Mouse (Mus musculus) intestine, embryonic 15.5 days (tissue): ENCODE results near the gene Gm5431. TPM values are rescaled to one million over a fixed set of nuclear protein-coding genes. Genes with fewer than 3 reads are reported as not detected.
"Not testable (repeated sequence)": the region's sequence is repeated elsewhere in the genome, so short reads cannot be mapped to it uniquely, and the experiment has no call there.

Source experiments
- ATAC-seq: fragments of 200-750 bp; cut with Nextera tagmentation; 2 replicates; pipeline ENCODE4 v1.8.0; 2017; ENCODE audit warnings: moderate TSS enrichment, moderate library complexity
- H3K27ac ChIP-seq: fragments of 300-500 bp; sonication (generic); 2 replicates; pipeline ENCODE4 v1.5.1; 2015; ENCODE audit warnings: mild to moderate bottlenecking, inconsistent platforms
- H3K27me3 ChIP-seq: fragments of 300-500 bp; sonication (generic); replicated peaks from 2 replicates; pipeline ENCODE4 v1.6.1; 2015; ENCODE audit warnings: inconsistent platforms
- H3K36me3 ChIP-seq: fragments of 300-500 bp; sonication (generic); 2 replicates; pipeline ENCODE4 v1.6.1; 2015; ENCODE audit warnings: inconsistent platforms
- H3K4me1 ChIP-seq: fragments of 300-500 bp; sonication (generic); replicated peaks from 2 replicates; pipeline ENCODE4 v1.6.1; 2015; ENCODE audit warnings: inconsistent platforms
- H3K4me2 ChIP-seq: fragments of 300-500 bp; sonication (generic); replicated peaks from 2 replicates; pipeline ENCODE4 v1.6.1; 2015; ENCODE audit warnings: mild to moderate bottlenecking, inconsistent platforms
- H3K4me3 ChIP-seq: fragments of 300-500 bp; sonication (generic); replicated peaks from 2 replicates; pipeline ENCODE4 v1.5.1; 2015; ENCODE audit warnings: inconsistent platforms
- H3K9ac ChIP-seq: fragments of 300-500 bp; sonication (generic); 2 replicates; pipeline ENCODE4 v1.6.1; 2015; ENCODE audit warnings: inconsistent platforms
- H3K9me3 ChIP-seq: fragments of 300-500 bp; sonication (generic); 2 replicates; pipeline ENCODE4 v1.6.1; 2016; ENCODE audit warnings: inconsistent platforms
- WGBS: fragments of 180-500 bp; shearing (Covaris S2); methylation state at CpG from one replicate; pipeline ENCODE4 v1.1.7; 2015; 5-methylcytosine and 5-hydroxymethylcytosine counted together
- polyA plus RNA-seq: library from polyadenylated mRNA; unstranded; fragments of >200 nt; fragmentation: Nextera tagmentation; extraction: Ambion mirVana; gene quantifications from 2 replicates; pipeline ENCODE4 v1.2.1, GENCODE M21; 2015

Gene Gm5431
- 0.23 and 0.30 TPM in 2 replicates for polyA plus RNA-seq

- Histone ChIP-seq H3K36me3 (no peaks in the 10 kb centered on the region), H3K4me3 (no peak within 1 kb of the TSS), H3K9ac (no peak within 1 kb of the TSS), H3K4me2 (no peak within 1 kb of the TSS), H3K27ac (no peak within 1 kb of the TSS), H3K9me3 (no peaks in the 10 kb centered on the region), H3K4me1 (no peaks in the 10 kb centered on the region), H3K27me3 (no peaks in the 10 kb centered on the region)
- WGBS = 46% methylated on average over 2 of the region's 2 CpGs
- ATAC-seq = no peak
Observed at GRCm38 (mm10) chr11:48902021-48902420, at the start of gene Gm5431. Gene Gm5431 (minus strand): TSS chr11:48902214.

DNA sequence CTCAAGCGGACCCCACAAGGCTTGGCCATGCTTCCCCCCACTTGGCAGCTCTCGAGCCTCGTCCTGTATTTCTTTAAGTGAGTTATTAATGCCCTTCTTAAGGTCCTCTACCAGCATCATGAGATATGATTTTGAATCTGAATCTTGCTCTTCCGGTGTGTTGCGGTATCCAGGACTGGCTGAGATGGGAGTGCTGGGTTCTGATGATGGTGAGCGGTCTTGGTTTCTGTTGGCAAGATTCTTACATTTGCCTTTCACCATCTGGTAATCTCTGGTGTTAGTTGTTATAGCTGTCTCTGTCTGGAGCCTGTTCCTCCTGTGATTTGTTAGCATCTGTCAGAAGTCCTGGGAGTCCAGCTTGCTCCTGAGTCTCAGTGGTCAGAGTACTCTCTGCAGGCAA is 44.1 kb upstream of the Gm5431 start, which contains the start of gene Psme2b:
Psme2b (minus strand) TSS at position 101 of the 400 bp plus-strand sequence.
- not testable (repeated sequence) for H3K4me1 ChIP-seq, H3K9me3 ChIP-seq, H3K36me3 ChIP-seq, H3K9ac ChIP-seq, ATAC-seq, H3K4me2 ChIP-seq, H3K27ac ChIP-seq, H3K4me3 ChIP-seq, H3K27me3 ChIP-seq
- 86% methylated on average over 6 of the region's 6 CpGs for WGBS

GRCm38 (mm10) chr11:48939286-48939685 is 37.3 kb upstream of the Gm5431 start:
- H3K36me3 ChIP-seq, H3K27ac ChIP-seq, H3K9me3 ChIP-seq, H3K4me1 ChIP-seq, ATAC-seq, H3K4me3 ChIP-seq, H3K9ac ChIP-seq, H3K4me2 ChIP-seq, H3K27me3 ChIP-seq: not testable (repeated sequence)

DNA sequence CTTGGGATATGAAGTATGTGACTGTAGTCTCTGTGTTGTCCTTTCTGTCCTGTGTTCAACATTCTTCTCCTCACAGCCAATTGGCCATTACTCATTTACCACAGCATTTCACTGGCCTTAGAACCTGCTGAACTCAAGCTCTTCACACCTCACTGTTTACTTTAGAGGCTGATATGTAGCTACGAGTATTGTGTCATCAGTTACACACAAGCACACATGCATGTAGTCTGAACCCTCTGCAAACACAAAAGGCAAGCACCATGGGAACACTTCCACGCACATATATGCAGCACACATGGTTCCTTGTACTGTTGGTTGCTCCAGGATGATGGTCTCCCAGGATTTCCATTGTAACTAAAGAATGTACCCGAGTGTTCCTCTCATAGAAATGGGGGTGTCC is 33.3 kb upstream of the Gm5431 start:
- H3K9me3 ChIP-seq, H3K4me3 ChIP-seq, H3K4me2 ChIP-seq, H3K9ac ChIP-seq, H3K4me1 ChIP-seq, H3K36me3 ChIP-seq, ATAC-seq, H3K27ac ChIP-seq, H3K27me3 ChIP-seq: not testable (repeated sequence)
- no CpG with 5 or more reads among the region's 3 CpGs for WGBS

DNA sequence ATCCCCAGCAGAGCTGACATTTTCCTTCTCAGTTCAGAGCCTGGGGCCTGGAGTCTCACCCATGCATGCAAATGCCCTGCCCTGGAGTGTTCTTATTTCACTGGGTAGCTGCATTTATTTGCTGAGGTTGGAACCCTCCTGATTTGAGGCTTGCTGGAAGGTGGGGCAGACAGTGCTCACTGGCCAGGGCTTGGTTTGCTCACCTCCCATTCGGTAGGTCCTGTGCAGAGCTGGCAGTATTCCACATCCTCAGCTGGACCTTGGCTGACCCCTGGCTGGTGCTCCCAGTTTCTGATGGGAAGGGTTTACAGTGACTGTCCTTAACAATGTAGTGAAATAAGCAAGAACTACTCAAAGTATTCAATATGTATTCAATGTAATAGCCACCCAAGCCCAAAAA is 31.9 kb upstream of the Gm5431 start:
- not testable (repeated sequence) for H3K9me3 ChIP-seq, ATAC-seq, H3K36me3 ChIP-seq, H3K27me3 ChIP-seq, H3K27ac ChIP-seq, H3K9ac ChIP-seq, H3K4me2 ChIP-seq, H3K4me1 ChIP-seq, H3K4me3 ChIP-seq
- 26% methylated on average over 1 of the region's 1 CpGs for WGBS

GRCm38 (mm10) chr11:48933422-48933821 is 31.4 kb upstream of the Gm5431 start:
- H3K27me3 ChIP-seq, H3K36me3 ChIP-seq, H3K9ac ChIP-seq, H3K4me3 ChIP-seq, H3K4me1 ChIP-seq, H3K27ac ChIP-seq, H3K9me3 ChIP-seq, H3K4me2 ChIP-seq, ATAC-seq: not testable (repeated sequence)
- 55% methylated on average over 1 of the region's 1 CpGs for WGBS

DNA sequence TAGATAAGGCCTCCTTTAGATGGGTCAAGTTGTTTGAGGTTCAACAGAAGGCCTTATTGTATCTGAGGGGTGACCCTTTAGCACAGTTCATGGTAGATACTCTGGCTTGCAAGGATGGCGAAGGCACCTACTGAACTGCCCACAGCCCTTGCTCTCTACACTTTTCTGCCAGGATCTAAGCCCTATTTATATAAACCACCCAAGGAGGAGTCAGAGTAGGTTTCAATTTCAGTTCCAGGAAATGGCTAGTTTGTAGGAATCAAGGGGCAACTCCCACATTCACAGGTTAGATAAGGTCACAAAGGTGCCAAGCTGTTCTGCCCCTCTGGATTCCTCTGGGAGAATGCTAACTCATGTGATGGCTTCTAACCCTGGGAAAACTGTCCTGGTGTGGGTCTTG is 26.1 kb upstream of the Gm5431 start:
- H3K4me3 ChIP-seq, H3K27me3 ChIP-seq, H3K4me1 ChIP-seq, H3K27ac ChIP-seq, H3K36me3 ChIP-seq, H3K9ac ChIP-seq, ATAC-seq, H3K4me2 ChIP-seq, H3K9me3 ChIP-seq: not testable (repeated sequence)
- WGBS = 91% methylated on average over 1 of the region's 1 CpGs

DNA sequence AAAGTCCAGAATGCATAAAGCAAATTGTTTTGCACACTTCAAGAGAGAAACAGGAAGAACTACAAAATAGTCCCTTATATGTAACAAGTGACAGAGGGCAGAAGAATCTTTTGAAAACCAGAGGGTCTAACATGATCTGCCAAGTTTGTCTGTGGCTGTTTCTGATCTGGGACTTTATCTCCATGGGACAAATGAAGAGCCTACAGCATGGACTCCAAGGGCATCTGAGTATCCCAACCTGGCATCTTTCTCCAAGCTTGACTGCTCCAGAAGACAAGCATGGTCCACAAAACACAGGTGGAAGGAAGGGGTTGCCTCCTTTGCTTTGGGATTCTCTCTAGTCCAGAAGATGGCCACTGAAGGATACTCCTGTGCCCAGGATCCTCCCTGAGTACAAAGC is 24.4 kb upstream of the Gm5431 start:
- H3K27me3 ChIP-seq, H3K27ac ChIP-seq, H3K9ac ChIP-seq, H3K4me1 ChIP-seq, ATAC-seq, H3K4me2 ChIP-seq, H3K4me3 ChIP-seq, H3K36me3 ChIP-seq, H3K9me3 ChIP-seq: not testable (repeated sequence)

DNA sequence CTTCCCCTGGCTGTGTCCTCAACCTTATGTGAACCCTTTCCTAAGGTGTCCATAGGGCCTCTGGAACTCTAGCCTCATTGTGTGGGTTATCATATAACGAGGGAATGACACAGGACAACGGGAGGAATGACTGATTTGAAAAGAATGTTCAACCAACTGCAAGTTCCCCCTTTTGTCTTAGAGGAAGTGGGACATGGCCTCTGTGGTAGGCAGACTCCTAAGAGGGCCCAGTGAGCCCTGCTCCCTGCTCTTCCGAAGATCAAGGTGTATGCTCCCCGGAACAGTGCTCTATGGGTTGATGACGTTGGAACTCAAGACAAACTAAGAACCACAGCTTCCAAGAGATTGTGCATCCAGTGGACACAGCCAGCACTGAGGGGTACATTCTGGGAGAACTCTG is 21.8 kb upstream of the Gm5431 start:
- not testable (repeated sequence) for H3K4me1 ChIP-seq, H3K9ac ChIP-seq, H3K4me2 ChIP-seq, H3K27me3 ChIP-seq, H3K36me3 ChIP-seq, H3K27ac ChIP-seq, H3K9me3 ChIP-seq, ATAC-seq, H3K4me3 ChIP-seq
- WGBS = 80% methylated on average over 5 of the region's 5 CpGs

GRCm38 (mm10) chr11:48918380-48918779 is 16.4 kb upstream of the Gm5431 start:
- Histone ChIP-seq H3K9ac (no peak overlapping the region), H3K36me3 (no peaks in the 10 kb centered on the region), H3K27me3 (no peaks in the 10 kb centered on the region), H3K4me1 (no peaks in the 10 kb centered on the region), H3K9me3 (no peaks in the 10 kb centered on the region), H3K4me3 (no peak overlapping the region), H3K27ac (no peak overlapping the region), H3K4me2 (no peak overlapping the region)
- WGBS = 77% methylated on average over 3 of the region's 3 CpGs
- ATAC-seq = no peak

DNA sequence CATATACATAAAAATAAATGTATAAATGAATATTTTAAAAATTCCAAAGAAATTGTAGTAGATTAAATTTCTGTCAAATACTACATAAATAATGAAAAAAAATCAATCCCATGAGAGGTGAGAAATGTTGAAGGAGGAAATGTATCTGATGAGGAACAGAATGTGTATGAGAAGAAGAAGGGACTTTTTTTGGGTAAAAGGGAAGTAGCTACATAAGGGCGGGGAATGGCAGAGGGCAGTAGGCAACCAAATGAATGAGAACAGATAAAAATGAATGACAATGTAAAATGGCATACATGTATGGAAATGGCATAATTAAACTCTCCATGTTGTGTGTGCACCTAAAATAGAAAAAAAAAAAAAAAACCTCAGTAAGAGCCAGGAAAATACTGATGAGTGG is 11.6 kb upstream of the Gm5431 start:
- no peak for ATAC-seq
- H3K9me3 ChIP-seq = no peaks in the 10 kb centered on the region
- no peaks in the 10 kb centered on the region for H3K4me1 ChIP-seq
- H3K4me3 ChIP-seq = no peak overlapping the region
- H3K36me3 ChIP-seq = no peaks in the 10 kb centered on the region
- no peaks in the 10 kb centered on the region for H3K27me3 ChIP-seq
- H3K4me2 ChIP-seq = no peak overlapping the region
- 93% methylated on average over 1 of the region's 1 CpGs for WGBS
- no peak overlapping the region for H3K9ac ChIP-seq
- H3K27ac ChIP-seq = no peak overlapping the region

GRCm38 (mm10) chr11:48908459-48908858 is 6.4 kb upstream of the Gm5431 start:
- no peaks in the 10 kb centered on the region for H3K9me3 ChIP-seq
- 35% methylated on average over 1 of the region's 1 CpGs for WGBS
- peak; percentile 67 for ATAC-seq

GRCm38 (mm10) chr11:48901567-48901930 is 465 bp downstream of the Gm5431 start:
- H3K9me3 ChIP-seq, H3K4me2 ChIP-seq, H3K4me3 ChIP-seq, H3K36me3 ChIP-seq, H3K27me3 ChIP-seq, H3K27ac ChIP-seq, H3K4me1 ChIP-seq, H3K9ac ChIP-seq, ATAC-seq: not testable (repeated sequence)
- WGBS = 96% methylated on average over 1 of the region's 1 CpGs

More at GRCm38 (mm10) chr11:48908459-48908858, 6.4 kb upstream of the Gm5431 start:
- H3K4me2 ChIP-seq = no peak overlapping the region
- H3K36me3 ChIP-seq = no peaks in the 10 kb centered on the region
- H3K4me1 ChIP-seq = no peaks in the 10 kb centered on the region
- no peak overlapping the region for H3K9ac ChIP-seq
- H3K27me3 ChIP-seq = no peaks in the 10 kb centered on the region
- no peak overlapping the region for H3K4me3 ChIP-seq
- H3K27ac ChIP-seq = no peak overlapping the region
